18 mouse cellular contexts compared by ENCODE assay signal in the genomic region with DNA sequence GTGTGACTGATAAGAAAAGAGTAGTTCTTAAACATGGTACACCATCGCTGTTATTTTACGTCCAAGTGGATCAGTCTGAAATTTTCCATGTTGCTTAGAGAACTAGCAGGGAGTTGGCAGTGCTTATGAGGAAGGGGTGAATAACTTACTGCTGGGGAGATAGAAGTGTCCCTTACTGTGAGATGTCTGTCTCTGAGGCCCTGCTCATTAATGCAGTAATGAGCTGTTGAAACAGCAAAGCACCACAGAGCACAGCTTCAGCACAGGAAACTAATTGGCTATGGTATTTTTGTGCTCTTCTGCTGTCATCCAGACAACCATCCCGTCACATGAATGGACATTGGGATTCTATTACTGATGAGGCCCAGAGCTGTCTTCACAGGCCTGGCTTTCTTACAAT.
DNase-seq lines count a peak whose midpoint lies in the region; ATAC-seq and TF ChIP-seq lines count a peak whose summit lies in the region.
"Had no signal": no experiment of that assay in that cellular context is flagged by ENCODE, and none has a peak within 500 bp of the region (broad histone marks: within the 10 kb centered on the region; RNA-seq: fewer than 3 reads in every experiment).

No protein-coding gene starts in this region.

- H3K27me3 ChIP-seq in forebrain, postnatal 0 days (ENCODE audit: insufficient read depth, low read length), result no peaks in the 10 kb centered on the region
- no peaks in the 10 kb centered on the region for H3K27me3 ChIP-seq in midbrain, embryonic 15.5 days (replicated peaks)
- no peaks in the 10 kb centered on the region for H3K27me3 ChIP-seq in neural tube, embryonic 15.5 days (replicated peaks)
- H3K27me3 ChIP-seq: heart, embryonic 13.5 days had no signal

- H3K27ac ChIP-seq in forebrain, postnatal 0 days (ENCODE audit: low read depth, low read length), result no peak overlapping the region
- H3K27ac ChIP-seq in midbrain, embryonic 15.5 days, result no peak overlapping the region
- H3K27ac ChIP-seq in neural tube, embryonic 15.5 days (replicated peaks), result no peak overlapping the region
- H3K27ac ChIP-seq: heart, embryonic 13.5 days; limb, embryonic 10.5 days had no signal

- no peak for TF ChIP-seq CTCF in forebrain, postnatal 0 days (IDR thresholded peaks at IDR 0.05; ENCODE audit: low read depth)

- no peak overlapping the region for H3K9ac ChIP-seq in forebrain, postnatal 0 days
- no peak overlapping the region for H3K9ac ChIP-seq in midbrain, embryonic 15.5 days
- no peak overlapping the region for H3K9ac ChIP-seq in neural tube, embryonic 15.5 days (replicated peaks)
- H3K9ac ChIP-seq: heart, embryonic 13.5 days had no signal

- WGBS in forebrain, postnatal 0 days, result 43% methylated on average over 3 of the region's 3 CpGs
- 70% methylated on average over 3 of the region's 3 CpGs for WGBS in midbrain, embryonic 15.5 days
- 74% methylated on average over 3 of the region's 3 CpGs for WGBS in neural tube, embryonic 15.5 days

- H3K4me3 ChIP-seq in forebrain, postnatal 0 days (ENCODE audit: low read depth, low read length), result no peak overlapping the region
- H3K4me3 ChIP-seq in midbrain, embryonic 15.5 days, result no peak overlapping the region
- no peak overlapping the region for H3K4me3 ChIP-seq in neural tube, embryonic 15.5 days (replicated peaks)
- H3K4me3 ChIP-seq: heart, embryonic 13.5 days; limb, embryonic 10.5 days had no signal

- DNase-seq in Muller cell, postnatal 12 days (ENCODE audit: inconsistent ontology term), result peak; percentile 42
- peak; percentile 1 for DNase-seq in brain, adult 2 months (ENCODE audit: low read depth, low spot score)
- DNase-seq in forebrain, postnatal 0 days, result peak; percentile 2
- no peak for DNase-seq in cerebellum, postnatal 36 days
- DNase-seq in spleen, postnatal 10 days (ENCODE audit: low spot score in 2 of 2), result no peak
- DNase-seq: adrenal gland, adult 8-10 months; gastrocnemius, postnatal 10 days; heart, adult 18-20 months; kidney, adult 9 months; kidney, postnatal 25 days; lung, adult 18-20 months; lung, postnatal 36 days; right cerebral cortex, postnatal 4 days; thymus, postnatal 25 days had no signal

- ATAC-seq in forebrain, postnatal 0 days, result no peak
- ATAC-seq in midbrain, embryonic 15.5 days (replicated peaks), result peak; percentile 78
- ATAC-seq in neural tube, embryonic 15.5 days (ENCODE audit: low FRiP score), result no peak

- no peaks in the 10 kb centered on the region for H3K4me1 ChIP-seq in forebrain, postnatal 0 days (ENCODE audit: insufficient read depth)
- no peaks in the 10 kb centered on the region for H3K4me1 ChIP-seq in midbrain, embryonic 15.5 days
- H3K4me1 ChIP-seq in neural tube, embryonic 15.5 days, result no peaks in the 10 kb centered on the region
- H3K4me1 ChIP-seq: heart, embryonic 13.5 days; limb, embryonic 10.5 days had no signal

- H3K4me2 ChIP-seq in forebrain, postnatal 0 days (ENCODE audit: low read depth), result no peak overlapping the region
- no peak overlapping the region for H3K4me2 ChIP-seq in midbrain, embryonic 15.5 days
- no peak overlapping the region for H3K4me2 ChIP-seq in neural tube, embryonic 15.5 days
- H3K4me2 ChIP-seq: heart, embryonic 13.5 days had no signal

- H3K36me3 ChIP-seq in forebrain, postnatal 0 days (ENCODE audit: insufficient read depth), result no peaks in the 10 kb centered on the region
- no peaks in the 10 kb centered on the region for H3K36me3 ChIP-seq in midbrain, embryonic 15.5 days (replicated peaks)
- no peaks in the 10 kb centered on the region for H3K36me3 ChIP-seq in neural tube, embryonic 15.5 days
- H3K36me3 ChIP-seq: heart, embryonic 13.5 days; limb, embryonic 10.5 days had no signal

- no peaks in the 10 kb centered on the region for H3K9me3 ChIP-seq in forebrain, postnatal 0 days (ENCODE audit: low read length)
- no peaks in the 10 kb centered on the region for H3K9me3 ChIP-seq in midbrain, embryonic 15.5 days
- H3K9me3 ChIP-seq in neural tube, embryonic 15.5 days (replicated peaks), result no peaks in the 10 kb centered on the region
- H3K9me3 ChIP-seq: heart, embryonic 13.5 days; limb, embryonic 10.5 days had no signal

Comparison
In these comparisons a context has a peak if more than half of its experiments do, and no peak if none do; other contexts are left out.
1. DNase-seq: peak in Muller cell, postnatal 12 days (single experiment), brain, adult 2 months (single experiment) and forebrain, postnatal 0 days (single experiment); none in cerebellum, postnatal 36 days (0 of 2) and spleen, postnatal 10 days (0 of 2).